Mouse (Mus musculus) erythroblast, embryonic 14.5 days (primary cell): ENCODE results near the gene Qprt. TPM values are rescaled to one million over a fixed set of nuclear protein-coding genes. Genes with fewer than 3 reads are reported as not detected.
A peak's percentile ranks its signal among the peaks of the same experiment; 100 is the strongest.

Source experiments
- H3K27me3 ChIP-seq: 2 replicates; pipeline ENCODE4 v1.6.1; 2012; ENCODE audit warnings: inconsistent platforms; ENCODE audit not compliant: control insufficient read depth
- H3K36me3 ChIP-seq: 2 replicates; pipeline ENCODE4 v1.6.1; 2012; ENCODE audit warnings: mild to moderate bottlenecking, inconsistent platforms; ENCODE audit not compliant: control insufficient read depth
- H3K4me1 ChIP-seq: 2 replicates; pipeline ENCODE4 v1.6.1; 2012; ENCODE audit warnings: inconsistent platforms; ENCODE audit not compliant: control insufficient read depth
- H3K4me3 ChIP-seq: replicated peaks from 2 replicates; pipeline ENCODE3; 2012; ENCODE audit warnings: moderate library complexity, mild to moderate bottlenecking, inconsistent platforms
- H3K9me3 ChIP-seq: 2 replicates; pipeline ENCODE4 v1.6.1; 2012; ENCODE audit warnings: low read length, inconsistent platforms, mixed read lengths; ENCODE audit not compliant: control insufficient read depth
- GATA1 ChIP-seq: IDR thresholded peaks from 2 replicates; pipeline ENCODE4 v1.6.1; 2012; ENCODE audit warnings: low read length, inconsistent platforms, mixed read lengths
- TAL1 ChIP-seq: IDR thresholded peaks from 3 replicates; pipeline ENCODE4 v1.6.1; 2012; ENCODE audit warnings: low read length, inconsistent platforms, mixed read lengths
- polyA plus RNA-seq: library from polyadenylated mRNA; stranded (reverse); fragments of >175 nt; gene quantifications from 2 replicates; pipeline ENCODE4 v1.2.3, GENCODE M21; 2012

The Qprt gene
- polyA plus RNA-seq, 1 experiment: 0.17 TPM

- Histone ChIP-seq H3K4me1 (peaks cover 59% of the 10 kb centered on the region), H3K4me3 (no peak overlapping the region), H3K9me3 (no peaks in the 10 kb centered on the region), H3K27me3 (no peaks in the 10 kb centered on the region), H3K36me3 (no peaks in the 10 kb centered on the region)
- TF ChIP-seq TAL1: no peak
Observed at GRCm38 (mm10) chr7:127145387-127146266, 23.6 kb upstream of the Qprt start.

- Histone ChIP-seq H3K36me3 (no peaks in the 10 kb centered on the region), H3K27me3 (no peaks in the 10 kb centered on the region), H3K9me3 (no peaks in the 10 kb centered on the region), H3K4me1 (peaks cover 69% of the 10 kb centered on the region), H3K4me3 (peak overlapping the region; percentile 5)
- no peak for TF ChIP-seq TAL1
- no peak for TF ChIP-seq GATA1
Observed at GRCm38 (mm10) chr7:127144412-127144811, 22.4 kb upstream of the Qprt start.

GRCm38 (mm10) chr7:127142666-127143065, 20.6 kb upstream of the Qprt start:
- TF ChIP-seq TAL1: no peak
- Histone ChIP-seq H3K4me3 (no peak overlapping the region), H3K4me1 (peaks cover 80% of the 10 kb centered on the region), H3K27me3 (no peaks in the 10 kb centered on the region), H3K9me3 (no peaks in the 10 kb centered on the region), H3K36me3 (no peaks in the 10 kb centered on the region)

- Histone ChIP-seq H3K4me1 (peaks cover 84% of the 10 kb centered on the region), H3K4me3 (no peak overlapping the region), H3K9me3 (no peaks in the 10 kb centered on the region), H3K36me3 (no peaks in the 10 kb centered on the region), H3K27me3 (no peaks in the 10 kb centered on the region)
- no peak for TF ChIP-seq TAL1
Observed at GRCm38 (mm10) chr7:127142214-127142613, 20.2 kb upstream of the Qprt start.

GRCm38 (mm10) chr7:127140623-127141404, 18.8 kb upstream of the Qprt start:
- H3K27me3 ChIP-seq: no peaks in the 10 kb centered on the region
- TF ChIP-seq GATA1: no peak
- no peak for TF ChIP-seq TAL1
- H3K36me3 ChIP-seq: peaks cover 9% of the 10 kb centered on the region
- H3K9me3 ChIP-seq: no peaks in the 10 kb centered on the region
- peaks cover 93% of the 10 kb centered on the region for H3K4me1 ChIP-seq
- H3K4me3 ChIP-seq: no peak overlapping the region

GRCm38 (mm10) chr7:127139562-127139961, 17.5 kb upstream of the Qprt start:
- H3K9me3 ChIP-seq: no peaks in the 10 kb centered on the region
- peak overlapping the region; percentile 30 for H3K4me3 ChIP-seq
- peaks cover 95% of the 10 kb centered on the region for H3K4me1 ChIP-seq
- no peaks in the 10 kb centered on the region for H3K27me3 ChIP-seq
- TF ChIP-seq GATA1 (no peak), TAL1 (no peak)
- peaks cover 16% of the 10 kb centered on the region for H3K36me3 ChIP-seq

GRCm38 (mm10) chr7:127139100-127139499, 17.1 kb upstream of the Qprt start:
- peaks cover 95% of the 10 kb centered on the region for H3K4me1 ChIP-seq
- no peaks in the 10 kb centered on the region for H3K27me3 ChIP-seq
- H3K36me3 ChIP-seq: peaks cover 20% of the 10 kb centered on the region
- no peaks in the 10 kb centered on the region for H3K9me3 ChIP-seq
- no peak for TF ChIP-seq GATA1
- peak overlapping the region; percentile 5 for H3K4me3 ChIP-seq

GRCm38 (mm10) chr7:127137262-127138017, 15.4 kb upstream of the Qprt start, which contains the start of gene Spn:
TSS of gene Spn (minus strand) at chr7:127137823.
- TF ChIP-seq GATA1 (no peak), TAL1 (no peak)
- peaks cover 88% of the 10 kb centered on the region for H3K4me1 ChIP-seq
- no peaks in the 10 kb centered on the region for H3K27me3 ChIP-seq
- peak within 1 kb of the TSS; percentile 61 for H3K4me3 ChIP-seq
- H3K9me3 ChIP-seq: no peaks in the 10 kb centered on the region
- H3K36me3 ChIP-seq: peaks cover 24% of the 10 kb centered on the region
